Mouse (Mus musculus) heart, embryonic 14.5 days (tissue): ENCODE results near the gene Cd2bp2. TPM values are rescaled to one million over a fixed set of nuclear protein-coding genes. Genes with fewer than 3 reads are reported as not detected.

Source experiments
- ATAC-seq: fragments of 200-750 bp; cut with Nextera tagmentation; 2 replicates; pipeline ENCODE4 v1.8.0; 2017; ENCODE audit warnings: low read depth, moderate TSS enrichment; ENCODE audit not compliant: insufficient number of reproducible peaks, insufficient read depth, low FRiP score
- H3K27ac ChIP-seq, 2 experiments: fragments of 200-500 bp in 1 of 2; fragments of 300-500 bp in 1 of 2; sonication (generic) in 1 of 2; replicated peaks in 1 of 2; 2 replicates each; pipeline ENCODE4 v1.5.1; 2012 to 2014; ENCODE audit warnings: low read depth in 2 of 2, low read length in 2 of 2, control low read depth in 1 of 2, mild to moderate bottlenecking in 1 of 2, mixed read lengths in 1 of 2; ENCODE audit not compliant: control insufficient read depth in 1 of 2, insufficient read depth in 1 of 2
- H3K27me3 ChIP-seq: fragments of 300-500 bp; sonication (generic); 2 replicates; pipeline ENCODE4 v1.6.1; 2014; ENCODE audit warnings: mild to moderate bottlenecking, low read length, control low read depth; ENCODE audit not compliant: control insufficient read depth, insufficient read depth
- H3K36me3 ChIP-seq: fragments of 300-500 bp; sonication (generic); 2 replicates; pipeline ENCODE4 v1.6.1; 2014; ENCODE audit warnings: mild to moderate bottlenecking, control low read depth, low read length, mixed read lengths; ENCODE audit not compliant: control insufficient read depth, insufficient read depth
- H3K4me1 ChIP-seq, 2 experiments: fragments of 200-500 bp in 1 of 2; fragments of 300-500 bp in 1 of 2; sonication (generic) in 1 of 2; 2 replicates each; pipeline ENCODE4 v1.6.1; 2012 to 2014; ENCODE audit warnings: low read length in 2 of 2, control low read depth in 1 of 2, mixed read lengths in 1 of 2; ENCODE audit not compliant: control insufficient read depth in 2 of 2, insufficient read depth in 2 of 2
- H3K4me2 ChIP-seq: fragments of 300-500 bp; sonication (generic); 2 replicates; pipeline ENCODE4 v1.6.1; 2014; ENCODE audit warnings: mild to moderate bottlenecking, low read length
- H3K4me3 ChIP-seq, 2 experiments: fragments of 200-500 bp in 1 of 2; fragments of 300-500 bp in 1 of 2; sonication (generic) in 1 of 2; 2 replicates each; pipeline ENCODE4 v1.5.1; 2012 to 2014; ENCODE audit warnings: low read length in 2 of 2, mild to moderate bottlenecking in 2 of 2, control low read depth in 1 of 2, low read depth in 1 of 2, moderate library complexity in 1 of 2; ENCODE audit not compliant: control insufficient read depth in 1 of 2, insufficient read depth in 1 of 2
- H3K9ac ChIP-seq: fragments of 300-500 bp; sonication (generic); 2 replicates; pipeline ENCODE4 v1.6.1; 2014; ENCODE audit warnings: mild to moderate bottlenecking, low read length
- H3K9me3 ChIP-seq: fragments of 300-500 bp; sonication (generic); 2 replicates; pipeline ENCODE4 v1.6.1; 2016; ENCODE audit warnings: low read length, control low read depth; ENCODE audit not compliant: control insufficient read depth
- WGBS: fragments of 180-500 bp; shearing (Covaris S2); extraction: QIAGEN DNeasy Blood & Tissue Kit; methylation state at CpG from one replicate; pipeline ENCODE4 v1.1.7; 2014; 5-methylcytosine and 5-hydroxymethylcytosine counted together
- polyA plus RNA-seq: library from polyadenylated mRNA; unstranded; fragments of >200 nt; fragmentation: Nextera tagmentation; extraction: Ambion mirVana; gene quantifications from 2 replicates; pipeline ENCODE4 v1.2.1, GENCODE M21; 2014

Gene Cd2bp2
- polyA plus RNA-seq = 33.7 and 34.8 TPM in 2 replicates

DNA sequence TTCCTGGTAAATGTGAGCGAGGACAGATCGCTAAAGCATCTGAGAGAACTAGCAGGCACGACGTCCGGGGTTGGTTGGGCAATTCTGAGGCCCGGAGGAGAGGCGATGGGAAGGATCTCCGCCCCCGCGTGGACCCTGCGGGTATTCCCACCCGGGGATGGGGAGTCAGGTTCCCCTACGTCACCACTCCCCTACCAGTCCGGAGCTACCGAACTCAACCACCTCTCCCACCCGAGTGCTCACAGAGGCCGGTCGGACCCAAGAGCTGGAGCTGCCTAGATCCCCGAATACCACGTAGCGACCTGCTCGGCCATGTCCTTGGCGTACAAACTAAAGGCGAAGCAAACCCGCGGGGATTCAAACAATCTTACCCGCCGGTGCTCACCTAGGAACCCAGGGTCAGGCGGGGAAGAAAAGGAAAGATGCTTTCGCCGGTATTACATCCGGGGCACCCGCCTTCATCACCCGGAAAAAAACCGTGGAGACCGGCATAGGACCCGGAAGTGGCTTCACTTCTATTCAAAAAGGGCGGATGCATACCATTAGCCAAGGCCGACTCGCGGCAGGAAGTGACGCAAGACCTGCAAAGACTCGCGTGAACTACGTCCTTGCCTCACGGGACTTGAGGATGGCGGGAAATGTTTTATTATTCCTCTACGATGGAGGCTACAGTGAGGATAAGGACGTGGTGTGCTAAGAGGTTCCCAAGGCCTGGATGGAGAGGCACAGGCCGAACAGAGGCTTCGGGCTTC lies at the start of gene Cd2bp2:
Gene Cd2bp2 (minus strand): TSS at position 507 of the 752 bp plus-strand sequence.
- peak within 1 kb of the TSS; percentile 90 to 94 for H3K27ac ChIP-seq
- H3K27me3 ChIP-seq = no peaks in the 10 kb centered on the region
- peak; percentile 92 for ATAC-seq
- H3K9ac ChIP-seq = peak within 1 kb of the TSS; percentile 86
- peak within 1 kb of the TSS; percentile 81 to 99 for H3K4me3 ChIP-seq
- peaks cover 16 to 19% of the 10 kb centered on the region in 2 experiments for H3K4me1 ChIP-seq
- peaks cover 80% of the 10 kb centered on the region for H3K36me3 ChIP-seq
- no peaks in the 10 kb centered on the region for H3K9me3 ChIP-seq
- H3K4me2 ChIP-seq = peak within 1 kb of the TSS; percentile 92
- under 1% methylated on average over 51 of the region's 51 CpGs for WGBS

DNA sequence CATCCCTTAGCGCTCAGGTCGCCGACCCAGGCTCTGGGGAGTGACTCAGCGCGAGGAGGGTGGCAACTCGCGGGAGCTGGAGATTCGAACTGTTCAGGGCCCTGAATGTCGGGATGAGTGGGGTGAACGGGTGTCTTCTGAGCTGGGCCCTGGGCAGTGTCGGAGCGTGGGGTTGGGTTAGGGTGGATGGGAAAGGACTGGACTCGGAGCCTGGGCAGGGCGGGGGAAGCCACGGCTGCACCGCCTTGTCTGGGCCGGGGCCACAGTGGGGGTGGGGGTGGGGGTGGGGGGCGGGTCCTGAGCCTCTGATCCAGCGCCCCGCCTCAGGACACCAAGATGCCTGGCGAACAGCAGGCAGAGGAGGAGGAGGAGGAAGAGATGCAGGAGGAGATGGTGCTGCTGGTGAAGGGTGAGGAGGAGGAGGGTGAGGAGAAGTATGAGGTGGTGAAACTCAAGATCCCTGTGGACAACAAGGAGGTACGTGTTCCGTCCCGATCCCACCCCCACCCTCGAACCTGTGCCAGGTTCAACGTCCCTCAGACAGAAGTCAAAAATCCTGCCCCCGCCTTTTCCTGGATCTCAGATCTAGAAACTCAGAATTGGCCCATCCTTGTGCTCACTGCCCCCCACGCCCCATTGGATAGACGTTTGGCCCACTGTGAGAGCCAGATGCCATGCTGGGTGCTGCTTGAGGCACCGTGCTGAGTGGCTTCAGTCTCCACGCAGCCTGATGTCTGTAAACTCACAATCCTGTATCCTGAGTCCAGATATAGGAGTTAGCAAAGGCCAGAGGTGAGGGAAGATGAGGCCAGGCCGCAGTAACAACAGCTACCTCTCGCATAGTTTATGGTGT lies 49.0 kb upstream of the Cd2bp2 start:
- H3K4me2 ChIP-seq = peak overlapping the region; percentile 90
- H3K27ac ChIP-seq = peak overlapping the region; percentile 87 to 90
- H3K36me3 ChIP-seq = peaks cover 30% of the 10 kb centered on the region
- ATAC-seq = peak; percentile 75
- peak overlapping the region; percentile 94 for H3K9ac ChIP-seq
- peak overlapping the region; percentile 86 to 97 for H3K4me3 ChIP-seq
- WGBS = 11% methylated on average over 31 of the region's 33 CpGs
- no peaks in the 10 kb centered on the region; the same call in 1 of the 2 replicates for H3K9me3 ChIP-seq
- H3K27me3 ChIP-seq = no peaks in the 10 kb centered on the region
- peaks cover 7 to 19% of the 10 kb centered on the region in 2 experiments; a peak in 3 of 4 replicates for H3K4me1 ChIP-seq

GRCm38 (mm10) chr7:127243870-127244657 lies 48.2 kb upstream of the Cd2bp2 start, which contains the start of gene Zfp771:
Gene Zfp771 (plus strand): TSS chr7:127244274.
- H3K9me3 ChIP-seq = no peaks in the 10 kb centered on the region; the same call in 1 of the 2 replicates
- 1% methylated on average over 54 of the region's 56 CpGs for WGBS
- peaks cover 7 to 19% of the 10 kb centered on the region in 2 experiments; a peak in 3 of 4 replicates for H3K4me1 ChIP-seq
- ATAC-seq = peak; percentile 93
- H3K27me3 ChIP-seq = no peaks in the 10 kb centered on the region
- H3K27ac ChIP-seq = peak within 1 kb of the TSS; percentile 87 to 90
- H3K9ac ChIP-seq = peak within 1 kb of the TSS; percentile 94
- peak within 1 kb of the TSS; percentile 90 for H3K4me2 ChIP-seq
- H3K4me3 ChIP-seq = peak within 1 kb of the TSS; percentile 86 to 97
- peaks cover 25% of the 10 kb centered on the region for H3K36me3 ChIP-seq

GRCm38 (mm10) chr7:127243361-127243867 lies 47.6 kb upstream of the Cd2bp2 start:
- Histone ChIP-seq H3K4me2 (peak overlapping the region; percentile 90), H3K4me3 (peak overlapping the region in 1 of 2 experiments; percentile 86; a peak in 2 of 4 replicates), H3K9ac (peak overlapping the region; percentile 94), H3K9me3 (no peaks in the 10 kb centered on the region; the same call in 1 of the 2 replicates), H3K27ac (peak overlapping the region; percentile 40 to 90), H3K4me1 (peaks cover 7 to 19% of the 10 kb centered on the region in 2 experiments; a peak in 3 of 4 replicates), H3K36me3 (peaks cover 28% of the 10 kb centered on the region), H3K27me3 (no peaks in the 10 kb centered on the region)
- 37% methylated on average over 2 of the region's 2 CpGs for WGBS
- ATAC-seq = no peak

- H3K9ac ChIP-seq = no peak overlapping the region
- 95% methylated on average over 2 of the region's 2 CpGs for WGBS
- H3K27ac ChIP-seq = no peak overlapping the region
- no peaks in the 10 kb centered on the region for H3K27me3 ChIP-seq
- H3K4me1 ChIP-seq = peaks cover 10 to 26% of the 10 kb centered on the region in 2 experiments
- no peak for ATAC-seq
- H3K4me2 ChIP-seq = no peak overlapping the region
- no peak overlapping the region for H3K4me3 ChIP-seq
- no peaks in the 10 kb centered on the region for H3K9me3 ChIP-seq
- H3K36me3 ChIP-seq = peaks cover 58% of the 10 kb centered on the region
Observed at GRCm38 (mm10) chr7:127234777-127235176, 38.9 kb upstream of the Cd2bp2 start.

- Histone ChIP-seq H3K4me3 (peak overlapping the region; percentile 89 to 99), H3K27me3 (no peaks in the 10 kb centered on the region), H3K9ac (peak overlapping the region; percentile 97), H3K36me3 (peaks cover 61% of the 10 kb centered on the region), H3K4me1 (peaks cover 10 to 26% of the 10 kb centered on the region in 2 experiments), H3K4me2 (peak overlapping the region; percentile 84), H3K9me3 (no peaks in the 10 kb centered on the region), H3K27ac (peak overlapping the region; percentile 97 to 99; a peak in 3 of 4 replicates)
- no peak for ATAC-seq
- 6% methylated on average over 9 of the region's 9 CpGs for WGBS
Observed at GRCm38 (mm10) chr7:127233765-127234164, 37.9 kb upstream of the Cd2bp2 start.
